Mouse (Mus musculus): Measurements from ENCODE around the gene Anapc15. TPM values are rescaled to one million over a fixed set of nuclear protein-coding genes. Genes with fewer than 3 reads are reported as not detected.

Gene Anapc15
- total RNA-seq, 1 experiment from 2014 or later = 27.0 TPM

- DNase-seq = no peak
Observed at GRCm38 (mm10) chr7:101847934-101848333, 15.6 kb upstream of the Anapc15 start.

- DNase-seq = no peak
Observed at GRCm38 (mm10) chr7:101851689-101852088, 11.8 kb upstream of the Anapc15 start.

GRCm38 (mm10) chr7:101852846-101853245, 10.7 kb upstream of the Anapc15 start:
- no peak for DNase-seq

GRCm38 (mm10) chr7:101853816-101854215, 9.7 kb upstream of the Anapc15 start:
- no peak for DNase-seq

GRCm38 (mm10) chr7:101857094-101857493, 6.4 kb upstream of the Anapc15 start, which contains the start of gene Folr2:
TSS of gene Folr2 (minus strand) at chr7:101857194.
- DNase-seq = no peak

- DNase-seq = no peak
Observed at GRCm38 (mm10) chr7:101858362-101858761, 5.2 kb upstream of the Anapc15 start.

GRCm38 (mm10) chr7:101860978-101861377, 2.5 kb upstream of the Anapc15 start:
- DNase-seq = peak; percentile 33

GRCm38 (mm10) chr7:101862291-101862690, 1.2 kb upstream of the Anapc15 start:
- DNase-seq = no peak

- no peak for DNase-seq
Observed at GRCm38 (mm10) chr7:101866491-101867265, 3.2 kb downstream of the Anapc15 start.

- no peak for DNase-seq
Observed at GRCm38 (mm10) chr7:101867482-101867881, 4.0 kb downstream of the Anapc15 start.

- no peak for DNase-seq
Observed at GRCm38 (mm10) chr7:101868241-101869162, 5.0 kb downstream of the Anapc15 start.

- no peak for DNase-seq
Observed at GRCm38 (mm10) chr7:101869163-101869500, 5.6 kb downstream of the Anapc15 start.

GRCm38 (mm10) chr7:101870629-101871028, 7.1 kb downstream of the Anapc15 start, which contains the start of gene Folr1:
TSS of gene Folr1 (minus strand) at chr7:101870788.
- no peak for DNase-seq

GRCm38 (mm10) chr7:101871296-101871695, 7.8 kb downstream of the Anapc15 start:
- DNase-seq = peak; percentile 36

- peak; percentile 58 for DNase-seq
Observed at GRCm38 (mm10) chr7:101875978-101876377, 12.5 kb downstream of the Anapc15 start.

GRCm38 (mm10) chr7:101880855-101881254, 17.3 kb downstream of the Anapc15 start:
- no peak for DNase-seq

- peak; percentile 48 for DNase-seq
Observed at GRCm38 (mm10) chr7:101882413-101883154, 19.1 kb downstream of the Anapc15 start.

GRCm38 (mm10) chr7:101884160-101884559, 20.6 kb downstream of the Anapc15 start:
- DNase-seq = no peak

GRCm38 (mm10) chr7:101886274-101886673, 22.8 kb downstream of the Anapc15 start:
- DNase-seq = no peak

- DNase-seq = no peak
Observed at GRCm38 (mm10) chr7:101888460-101888859, 24.9 kb downstream of the Anapc15 start.

GRCm38 (mm10) chr7:101895695-101896094, 32.2 kb downstream of the Anapc15 start:
- no peak for DNase-seq

All from adrenal gland, postnatal 14 days (tissue).